Mouse (Mus musculus) embryonic stem cell, embryonic (primary cell): ENCODE results near the gene Taok3.

Source experiments
- CTCF ChIA-PET, 4 experiments: fragments of 300-600 bp in 2 of 4; fragments of 350-600 bp in 2 of 4; sonication (Branson Sonifier 250); formaldehyde crosslinking; loops; one replicate each; lab custom pipeline; 2022; ENCODE audit warnings: inconsistent platforms in 2 of 4; lab: Charles Lee
- POLR2A ChIA-PET, 4 experiments: fragments of 300-600 bp in 2 of 4; fragments of 350-600 bp in 2 of 4; sonication (Branson Sonifier 250); formaldehyde crosslinking; loops; one replicate each; lab custom pipeline; 2022; ENCODE audit warnings: antibody characterized with exemption in 4 of 4, inconsistent platforms in 1 of 4; lab: Charles Lee

Taok3 gene

DNA sequence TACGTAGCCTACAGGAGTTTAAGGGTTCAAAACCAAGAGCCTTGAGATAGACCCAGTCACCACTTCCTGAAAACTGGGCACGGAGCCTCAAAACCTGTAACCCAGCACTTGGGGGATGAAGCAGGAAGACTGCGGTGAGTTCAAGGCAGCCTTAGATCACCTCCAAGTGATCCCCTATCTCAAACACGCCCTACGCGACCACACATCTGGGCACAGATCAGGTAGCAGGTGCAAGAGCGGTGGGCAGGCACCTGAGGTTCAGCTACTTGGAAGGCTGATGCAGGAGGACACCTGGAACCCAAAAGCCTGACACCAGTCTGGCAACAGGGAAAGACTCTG is 8.2 kb upstream of the Taok3 start:
- CTCF ChIA-PET: interaction anchor here in 2 of 4 experiments (0.6 to 3.4 kb wide), 7 partner anchors 8 to 902 kb away, joined by 3 to 12 read pairs (median 6); partner anchors contain the start of gene Taok3 (in 1 of the 2)
- POLR2A ChIA-PET: interaction anchor here in 2 of 4 experiments (0.5 to 0.6 kb wide), 2 partner anchors 20 to 1101 kb away, joined by 3 read pairs; no protein-coding TSS in a partner anchor

GRCm38 (mm10) chr5:117113330-117113729 is 6.6 kb upstream of the Taok3 start:
- ChIA-PET POLR2A (interaction anchor here in 1 of 4 experiments (0.5 kb wide), 1 partner anchor 25 kb away, joined by 3 read pairs; no protein-coding TSS in a partner anchor), CTCF (interaction anchor here in 2 of 4 experiments (0.6 to 2.7 kb wide), 8 partner anchors 8 to 224 kb away, joined by 3 to 21 read pairs (median 4); no protein-coding TSS in a partner anchor)

- POLR2A ChIA-PET: interaction anchor here in 3 of 4 experiments (0.6 to 2.3 kb wide), 21 partner anchors 8 to 323 kb away, joined by 3 to 13 read pairs (median 4); partner anchors contain the start of genes Pebp1 (in 2 of the 3) and Wsb2 (in 1 of the 3)
- CTCF ChIA-PET: interaction anchor here (0.6 to 2.7 kb wide), 33 partner anchors 8 to 1905 kb away, joined by 3 to 21 read pairs (median 4); partner anchors contain the start of gene Pebp1 (in 1 of the 4)
Observed at GRCm38 (mm10) chr5:117114581-117115192, 5.2 kb upstream of the Taok3 start.

DNA sequence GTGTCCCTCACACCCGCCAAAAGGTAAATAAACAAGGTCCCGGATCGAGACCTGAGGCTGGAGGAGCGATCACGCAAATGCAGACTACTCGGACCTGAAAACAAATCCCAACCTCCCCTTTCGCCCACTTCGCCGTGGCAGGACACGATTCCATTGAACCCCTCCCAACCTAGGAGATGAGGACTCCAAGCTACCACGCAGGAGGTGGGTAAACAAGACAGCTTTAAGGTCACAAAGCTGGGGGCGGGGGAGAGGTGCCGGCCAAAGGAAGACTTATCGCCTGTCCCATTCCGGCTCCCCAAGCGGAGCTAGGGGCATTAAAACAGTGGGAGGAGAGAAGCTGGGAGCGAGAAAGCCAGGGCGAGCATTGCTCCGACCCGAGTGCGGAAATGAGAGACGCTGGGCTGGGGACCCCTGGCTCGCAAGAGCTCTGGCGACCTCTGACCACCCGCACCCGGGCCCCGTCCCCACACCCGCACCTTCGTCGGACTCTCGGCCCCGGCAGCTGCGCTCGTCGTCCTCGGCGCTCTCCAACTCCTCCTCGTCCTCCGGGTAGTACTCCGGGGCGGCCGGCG is 4.6 kb upstream of the Taok3 start:
- CTCF ChIA-PET: interaction anchor here (0.6 to 2.7 kb wide), 36 partner anchors 8 to 1905 kb away, joined by 3 to 21 read pairs (median 4); partner anchors contain the start of gene Pebp1 (in 1 of the 4)
- POLR2A ChIA-PET: interaction anchor here (0.6 to 2.3 kb wide), 23 partner anchors 9 to 325 kb away, joined by 3 to 13 read pairs (median 4); partner anchors contain the start of genes Pebp1 (in 3 of the 4) and Wsb2 (in 1 of the 4)

- CTCF ChIA-PET: interaction anchor here (0.6 to 2.7 kb wide), 26 partner anchors 9 to 839 kb away, joined by 3 to 21 read pairs (median 4); partner anchors contain the start of gene Pebp1 (in 1 of the 4)
- POLR2A ChIA-PET: interaction anchor here (0.6 to 2.3 kb wide), 15 partner anchors 9 to 326 kb away, joined by 3 to 13 read pairs (median 4); partner anchors contain the start of gene Pebp1 (in 3 of the 4)
Observed at GRCm38 (mm10) chr5:117115836-117116366, 4.0 kb upstream of the Taok3 start, which contains the start of gene Suds3. Gene Suds3 (minus strand): TSS chr5:117116113.

DNA sequence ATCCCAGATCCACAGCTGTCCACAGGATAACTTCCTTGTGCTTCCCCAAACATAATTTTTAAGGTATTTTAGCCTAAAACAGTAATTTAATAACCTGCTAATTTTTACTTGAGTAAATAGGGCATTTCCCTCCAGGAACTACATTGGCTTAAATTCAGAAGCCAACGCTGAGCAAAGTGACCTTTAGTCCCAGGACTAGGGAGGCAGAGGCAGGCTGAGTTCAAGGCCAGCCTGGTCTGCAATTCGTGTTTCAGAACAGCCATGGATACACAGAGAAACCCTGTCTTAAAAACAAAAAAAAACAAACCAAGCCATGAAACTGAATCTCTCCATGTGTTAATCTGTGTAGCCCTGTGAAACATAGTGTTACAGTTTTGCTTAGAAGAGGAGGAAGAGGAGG is 3.3 kb upstream of the Taok3 start:
- ChIA-PET CTCF (no interaction called here), POLR2A (interaction anchor here in 2 of 4 experiments (0.7 to 1.9 kb wide), 2 partner anchors 43 to 171 kb away, joined by 3 to 4 read pairs; partner anchors contain the start of gene Pebp1 (in 1 of the 2))

DNA sequence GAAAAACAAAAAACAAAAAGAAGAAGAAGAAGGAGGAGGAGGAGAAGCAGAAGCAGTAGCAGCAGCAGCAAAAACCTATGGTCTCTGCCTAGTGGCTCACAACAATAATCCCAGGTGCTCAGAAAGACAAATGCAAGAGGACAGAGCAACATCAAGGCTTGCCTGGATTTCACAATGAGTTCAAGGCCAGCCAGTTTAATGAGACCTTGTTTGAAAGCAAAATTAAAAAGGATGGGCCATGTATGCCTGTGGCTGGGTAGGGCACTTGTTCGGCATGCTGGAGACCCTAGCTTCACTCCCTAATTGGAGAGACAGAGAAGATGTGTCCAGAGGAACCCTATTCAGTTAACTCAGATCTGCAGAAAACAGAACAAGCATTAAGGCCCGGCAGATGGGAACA is 2.7 kb upstream of the Taok3 start:
- POLR2A ChIA-PET: no interaction called here
- CTCF ChIA-PET: interaction anchor here in 1 of 4 experiments (1.0 kb wide), 1 partner anchor 161 kb away, joined by 4 read pairs; no protein-coding TSS in a partner anchor

GRCm38 (mm10) chr5:117117716-117118115 is 2.2 kb upstream of the Taok3 start:
- ChIA-PET CTCF (interaction anchor here in 1 of 4 experiments (1.0 kb wide), 1 partner anchor 160 kb away, joined by 4 read pairs; no protein-coding TSS in a partner anchor), POLR2A (no interaction called here)

DNA sequence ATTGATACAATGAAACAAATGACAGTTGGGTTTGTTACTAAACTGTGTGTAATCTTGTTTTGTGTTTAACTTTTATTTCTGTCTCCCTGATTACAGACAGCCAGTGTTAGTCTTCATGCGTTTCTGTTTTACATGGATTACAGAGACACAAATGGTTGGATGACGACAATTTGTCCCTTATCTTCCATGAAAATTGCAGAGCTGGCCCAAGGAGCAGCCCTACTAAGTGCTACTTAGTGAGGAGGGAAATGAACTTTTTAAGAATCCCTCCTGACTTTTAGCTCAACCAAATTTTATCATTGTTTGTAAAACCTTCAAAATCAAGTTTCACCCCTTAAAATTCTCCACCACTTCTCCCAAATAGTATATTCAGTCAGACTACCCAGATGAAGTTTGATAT is 1.7 kb upstream of the Taok3 start:
- ChIA-PET CTCF (interaction anchor here in 2 of 4 experiments (0.6 to 2.5 kb wide), 3 partner anchors 173 to 621 kb away, joined by 3 to 9 read pairs (median 5); no protein-coding TSS in a partner anchor), POLR2A (interaction anchor here in 2 of 4 experiments (0.7 to 2.3 kb wide), 5 partner anchors 10 to 679 kb away, joined by 3 to 20 read pairs (median 12); partner anchors contain the start of gene Pebp1 (in 1 of the 2))

DNA sequence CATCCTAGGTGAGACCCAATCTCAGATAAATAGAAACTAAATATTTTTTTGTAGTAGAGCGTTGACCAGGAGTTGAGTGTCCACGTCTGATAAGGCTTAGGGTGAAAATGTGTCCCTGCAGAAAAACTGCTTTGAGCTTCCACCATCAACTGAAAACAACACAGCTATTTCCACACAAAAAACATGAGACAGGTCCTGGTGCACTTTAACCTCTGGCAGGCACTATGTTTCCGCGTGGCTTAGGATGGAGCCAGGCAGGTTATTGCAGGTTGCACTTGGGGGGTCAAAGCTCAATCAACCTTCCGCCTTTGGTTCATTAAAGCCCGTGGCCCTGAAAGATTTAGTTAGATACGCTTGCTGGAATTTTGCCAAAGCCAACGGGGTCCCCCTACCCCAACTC is 1.1 kb upstream of the Taok3 start:
- POLR2A ChIA-PET: interaction anchor here (0.7 to 2.3 kb wide), 27 partner anchors 9 to 1295 kb away, joined by 3 to 20 read pairs (median 4); partner anchors contain the start of genes Pebp1 (in 2 of the 4) and Wsb2 (in 1 of the 4)
- CTCF ChIA-PET: interaction anchor here in 3 of 4 experiments (0.6 to 2.5 kb wide), 11 partner anchors 9 to 837 kb away, joined by 3 to 10 read pairs (median 6); no protein-coding TSS in a partner anchor

GRCm38 (mm10) chr5:117120489-117121466 is 849 bp downstream of the Taok3 start:
- POLR2A ChIA-PET: interaction anchor here in 3 of 4 experiments (0.6 to 2.3 kb wide), 10 partner anchors 20 to 680 kb away, joined by 3 to 20 read pairs (median 4); partner anchors contain the start of gene Pebp1 (in 1 of the 3)

DNA sequence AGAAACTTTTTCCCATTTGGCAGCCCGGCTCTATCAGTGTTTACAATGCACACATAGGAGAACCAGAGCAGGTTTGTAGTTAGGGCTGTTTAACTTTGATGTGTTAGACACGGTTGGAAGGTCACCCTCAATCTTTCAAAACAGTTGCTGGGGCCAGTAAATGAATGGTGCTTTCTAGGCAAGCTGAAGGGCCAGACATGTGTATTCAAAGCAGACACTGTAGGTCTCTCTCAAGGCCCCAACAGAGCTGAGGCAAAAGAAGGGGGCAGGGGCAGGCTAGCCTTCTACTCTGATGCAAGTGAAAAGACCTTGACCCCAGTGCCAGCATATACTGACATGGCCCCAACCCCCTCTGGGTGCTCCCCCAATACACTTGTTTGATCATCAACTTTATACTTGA is 1.7 kb downstream of the Taok3 start:
- ChIA-PET POLR2A (interaction anchor here in 1 of 4 experiments (0.7 to 1.1 kb wide), 2 partner anchors 21 to 104 kb away, joined by 3 read pairs; no protein-coding TSS in a partner anchor), CTCF (interaction anchor here in 2 of 4 experiments (0.6 to 1.3 kb wide), 4 partner anchors 11 to 321 kb away, joined by 3 to 4 read pairs (median 3); no protein-coding TSS in a partner anchor)

More at GRCm38 (mm10) chr5:117120489-117121466, 849 bp downstream of the Taok3 start:
- CTCF ChIA-PET: interaction anchor here in 3 of 4 experiments (0.6 to 2.5 kb wide), 10 partner anchors 10 to 396 kb away, joined by 3 to 10 read pairs (median 6); no protein-coding TSS in a partner anchor

GRCm38 (mm10) chr5:117123102-117123501 is 3.2 kb downstream of the Taok3 start:
- CTCF ChIA-PET: interaction anchor here in 1 of 4 experiments (1.3 kb wide), 1 partner anchor 168 kb away, joined by 3 read pairs; no protein-coding TSS in a partner anchor
- POLR2A ChIA-PET: interaction anchor here in 1 of 4 experiments (1.1 kb wide), 1 partner anchor 13 kb away, joined by 3 read pairs; no protein-coding TSS in a partner anchor

DNA sequence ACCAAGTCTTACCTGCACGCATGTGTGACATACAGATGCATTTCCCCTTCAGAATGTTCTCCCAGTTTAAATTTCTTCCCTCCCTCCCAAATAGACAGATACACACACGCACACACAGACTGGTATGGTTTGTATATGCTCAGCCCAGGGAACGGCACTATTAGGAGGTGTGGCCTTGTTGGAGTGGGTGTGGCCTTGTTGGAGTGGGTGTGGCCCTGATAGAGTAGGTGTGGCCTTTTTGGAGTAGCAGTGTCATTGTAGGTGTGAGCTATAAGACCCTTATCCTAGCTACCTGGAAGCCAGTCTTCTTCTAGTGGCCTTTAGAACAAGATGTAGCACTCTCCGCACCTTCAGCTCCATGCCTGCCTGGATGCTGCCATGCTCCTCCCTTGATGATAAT is 3.9 kb downstream of the Taok3 start:
- POLR2A ChIA-PET: interaction anchor here in 1 of 4 experiments (0.7 kb wide), 1 partner anchor 14 kb away, joined by 3 read pairs; no protein-coding TSS in a partner anchor
- CTCF ChIA-PET: interaction anchor here in 1 of 4 experiments (0.8 to 1.4 kb wide), 2 partner anchors 9 to 20 kb away, joined by 4 to 5 read pairs; no protein-coding TSS in a partner anchor

GRCm38 (mm10) chr5:117125482-117126346 is 5.8 kb downstream of the Taok3 start:
- ChIA-PET CTCF (interaction anchor here in 2 of 4 experiments (0.5 to 1.4 kb wide), 9 partner anchors 10 to 1393 kb away, joined by 3 to 14 read pairs (median 3); no protein-coding TSS in a partner anchor), POLR2A (interaction anchor here in 3 of 4 experiments (0.6 to 1.0 kb wide), 12 partner anchors 10 to 1179 kb away, joined by 3 to 8 read pairs (median 4); partner anchors contain the start of gene Suds3 (in 1 of the 3))
